Mouse (Mus musculus): ENCODE data around the gene Ip6k3.

DNA sequence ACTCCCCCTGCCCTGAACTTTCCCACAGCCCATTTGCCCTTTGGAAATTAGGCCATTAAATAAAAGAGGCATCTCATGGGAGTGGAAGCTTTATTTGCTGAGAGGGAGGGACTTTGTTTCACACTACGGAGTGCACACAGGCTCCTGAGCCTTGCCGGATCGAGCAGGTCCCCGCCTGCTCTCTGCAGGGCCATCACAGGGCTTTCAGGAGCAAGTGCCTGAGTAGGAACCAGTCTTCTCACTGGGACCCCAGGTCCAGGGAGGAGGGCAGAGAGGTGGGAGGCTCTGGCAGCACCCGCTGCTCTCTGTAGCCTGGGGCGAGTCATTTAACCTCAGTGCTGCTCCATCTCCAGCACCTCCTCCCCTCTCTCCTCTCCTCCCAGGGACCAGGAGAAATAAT is 44.4 kb upstream of the Ip6k3 start:
- no peak for TF ChIP-seq EP300 (IDR thresholded peaks at IDR 0.05; ENCODE audit: low read depth)
- TF ChIP-seq CTCF (IDR thresholded peaks at IDR 0.05; ENCODE audit: low read depth), result no peak

All from liver, embryonic 14.5 days (tissue).